Mouse (Mus musculus): ENCODE results near the gene Ablim1. TPM values are rescaled to one million over a fixed set of nuclear protein-coding genes. Genes with fewer than 3 reads are reported as not detected.

Ablim1 gene
- 14.0 TPM for polyA plus RNA-seq (2014; fragmentation: Illumina TruSeq; extraction: RNeasy Lipid Tissue Mini Kit (QIAGEN cat#74804); ENCODE audit: low read depth, low replicate concordance)

DNA sequence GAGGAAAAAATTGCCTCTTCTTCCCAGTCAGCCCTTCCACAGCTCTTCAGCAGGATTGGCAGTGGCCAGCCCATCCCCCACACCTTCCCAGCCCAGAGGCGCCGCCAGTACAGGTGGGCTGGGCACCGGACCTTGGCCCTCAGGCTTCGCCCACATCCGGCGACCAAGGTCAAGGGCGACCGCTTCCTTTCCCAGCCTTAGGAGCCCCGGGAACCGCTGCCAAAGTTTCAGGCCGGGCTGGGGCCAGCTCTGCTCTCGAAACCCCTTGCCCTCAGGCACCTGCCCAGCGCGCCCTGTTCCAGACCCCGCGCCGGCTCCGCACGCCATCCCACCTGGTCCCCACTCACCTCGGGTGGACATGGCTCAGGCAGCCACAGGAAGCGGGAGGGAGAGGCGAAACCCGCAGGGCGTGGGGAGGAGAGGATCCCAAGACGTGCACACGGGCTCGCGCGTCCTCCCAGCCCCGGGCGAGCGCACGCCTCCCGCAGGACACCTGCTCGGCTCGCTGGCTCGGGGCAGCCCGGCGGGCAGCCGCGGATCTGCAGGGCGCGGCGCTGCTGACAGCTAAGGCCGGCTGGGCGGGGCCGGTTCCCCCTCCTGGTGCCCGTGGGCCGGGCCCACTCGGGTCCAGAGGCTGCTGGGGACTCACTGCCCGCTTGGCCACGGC is at the start of gene Ablim1:
Gene Ablim1 (minus strand): TSS at position 574 of the 667 bp plus-strand sequence.

GRCm38 (mm10) chr19:57360341-57361130 is 45.8 kb upstream of the Ablim1 start, which contains the start of gene Fam160b1:
TSS of gene Fam160b1 (plus strand) at chr19:57360680.

GRCm38 (mm10) chr19:57007781-57008710 is 306.7 kb downstream of the Ablim1 start, which contains the start of gene Afap1l2:
TSS of gene Afap1l2 (minus strand) at chr19:57008228.

Other genes with a start within 250 kb of the Ablim1 start
- 19.2 TPM for gene Fam160b1, start 45.8 kb upstream of the Ablim1 start, polyA plus RNA-seq (2014; fragmentation: Illumina TruSeq; extraction: RNeasy Lipid Tissue Mini Kit (QIAGEN cat#74804); ENCODE audit: low read depth, low replicate concordance)
- 10.3 TPM for gene Trub1, start 138.0 kb upstream of the Ablim1 start, polyA plus RNA-seq (2014; fragmentation: Illumina TruSeq; extraction: RNeasy Lipid Tissue Mini Kit (QIAGEN cat#74804); ENCODE audit: low read depth, low replicate concordance)